Mouse (Mus musculus) CH12.LX (cell line): ENCODE results near the gene Hax1. TPM values are rescaled to one million over a fixed set of nuclear protein-coding genes. Genes with fewer than 3 reads are reported as not detected.

Experiments
- DNase-seq: peaks from one replicate; pipeline ENCODE4 v3.0.0-alpha.2; 2013; ENCODE audit errors: extremely low read depth
- H3K27ac ChIP-seq: 2 replicates; pipeline ENCODE4 v1.5.1; 2012; ENCODE audit warnings: low read depth, mild to moderate bottlenecking, control low read depth, moderate library complexity; ENCODE audit not compliant: insufficient read depth
- H3K27me3 ChIP-seq: replicated peaks from 2 replicates; pipeline ENCODE3; 2012; ENCODE audit warnings: inconsistent platforms
- H3K36me3 ChIP-seq, 2 experiments: replicated peaks in 1 of 2; 2 replicates each; pipeline versions ENCODE3 to v1.6.1; 2012; ENCODE audit warnings: inconsistent platforms in 1 of 2, low read length in 1 of 2, mild to moderate bottlenecking in 1 of 2, mixed read lengths in 1 of 2, moderate library complexity in 1 of 2; ENCODE audit not compliant: control insufficient read depth in 1 of 2, insufficient read depth in 1 of 2
- H3K4me1 ChIP-seq, 2 experiments: 2 replicates each; pipeline ENCODE4 v1.6.1; 2012; ENCODE audit warnings: inconsistent platforms in 1 of 2, moderate library complexity in 1 of 2; ENCODE audit not compliant: insufficient read depth in 2 of 2, control insufficient read depth in 1 of 2
- H3K4me2 ChIP-seq: 2 replicates; pipeline ENCODE4 v1.6.1; 2012; ENCODE audit warnings: low read depth, mild to moderate bottlenecking, control low read depth; ENCODE audit not compliant: poor library complexity, insufficient read depth, severe bottlenecking
- H3K4me3 ChIP-seq, 3 experiments: fragments of 150-350 bp in 1 of 3; sonication (generic) in 1 of 3; replicated peaks in 1 of 3; 2 replicates each; pipeline versions ENCODE3 to v1.5.1; 2011 to 2012; ENCODE audit warnings: low read depth in 2 of 3, low read length in 2 of 3, mild to moderate bottlenecking in 2 of 3, moderate library complexity in 2 of 3, control low read depth in 1 of 3, improper control_type of control experiment in 1 of 3, inconsistent platforms in 1 of 3, mixed read lengths in 1 of 3; ENCODE audit not compliant: poor library complexity in 1 of 3
- H3K79me2 ChIP-seq: replicated peaks from 2 replicates; pipeline ENCODE4 v1.6.1; 2012; ENCODE audit warnings: mild to moderate bottlenecking, moderate library complexity; ENCODE audit not compliant: control insufficient read depth, poor library complexity, insufficient read depth, severe bottlenecking; ENCODE audit errors: extremely low read depth
- H3K9ac ChIP-seq: 2 replicates; pipeline ENCODE4 v1.6.1; 2012; ENCODE audit warnings: low read depth, mild to moderate bottlenecking, control low read depth, moderate library complexity; ENCODE audit not compliant: insufficient read depth
- H3K9me3 ChIP-seq: replicated peaks from 2 replicates; pipeline ENCODE3; 2012; ENCODE audit warnings: low read length, inconsistent platforms, mixed read lengths
- BHLHE40 ChIP-seq: IDR thresholded peaks from 2 replicates; pipeline ENCODE4 v1.6.1; 2011; ENCODE audit warnings: mild to moderate bottlenecking, low read depth, low read length, improper control_type of control experiment
- ELF1 ChIP-seq: IDR thresholded peaks from 2 replicates; pipeline ENCODE4 v1.6.1; 2014; ENCODE audit warnings: low read depth, mild to moderate bottlenecking, inconsistent platforms, low read length, improper control_type of control experiment
- HCFC1 ChIP-seq: IDR thresholded peaks from 2 replicates; pipeline ENCODE4 v1.6.1; 2012; ENCODE audit warnings: low read depth, mild to moderate bottlenecking, inconsistent platforms, low read length, improper control_type of control experiment
- KAT2A ChIP-seq: IDR thresholded peaks from 2 replicates; pipeline ENCODE4 v1.6.1; 2012; ENCODE audit warnings: low read length, improper control_type of control experiment, inconsistent platforms; ENCODE audit not compliant: insufficient replicate concordance
- MAX ChIP-seq: IDR thresholded peaks from 2 replicates; pipeline ENCODE4 v1.6.1; 2011; ENCODE audit warnings: low read length, improper control_type of control experiment
- MAZ ChIP-seq: IDR thresholded peaks from 2 replicates; pipeline ENCODE4 v1.6.1; 2012; ENCODE audit warnings: low read depth, mild to moderate bottlenecking, inconsistent platforms, low read length, improper control_type of control experiment, moderate library complexity
- MEF2A ChIP-seq: IDR thresholded peaks from 2 replicates; pipeline ENCODE4 v1.6.1; 2014; ENCODE audit warnings: low read depth, mild to moderate bottlenecking, inconsistent platforms, low read length, improper control_type of control experiment, borderline replicate concordance
- NRF1 ChIP-seq: IDR thresholded peaks from 2 replicates; pipeline ENCODE4 v1.6.1; 2014; ENCODE audit warnings: low read depth, mild to moderate bottlenecking, inconsistent platforms, low read length, improper control_type of control experiment, moderate library complexity
- PAX5 ChIP-seq: IDR thresholded peaks from 2 replicates; pipeline ENCODE4 v1.6.1; 2012; ENCODE audit warnings: low read length, inconsistent platforms, mixed read lengths
- POLR2A ChIP-seq: IDR thresholded peaks from 2 replicates; pipeline ENCODE4 v1.6.1; 2011; ENCODE audit warnings: low read depth, mild to moderate bottlenecking, improper control_type of control experiment, low read length
- RCOR1 ChIP-seq: conservative IDR thresholded peaks from 2 replicates; pipeline ENCODE4 v1.6.1; 2012; ENCODE audit warnings: low read depth, mild to moderate bottlenecking, inconsistent platforms, low read length, improper control_type of control experiment
- TBP ChIP-seq: conservative IDR thresholded peaks from 2 replicates; pipeline ENCODE4 v1.6.1; 2011; ENCODE audit warnings: low read depth, low read length, improper control_type of control experiment
- UBTF ChIP-seq: IDR thresholded peaks from 2 replicates; pipeline ENCODE4 v1.6.1; 2012; ENCODE audit warnings: low read depth, mild to moderate bottlenecking, inconsistent platforms, low read length, improper control_type of control experiment, moderate library complexity
- ZC3H11A ChIP-seq: IDR thresholded peaks from 2 replicates; pipeline ENCODE4 v1.6.1; 2012; ENCODE audit warnings: low read depth, mild to moderate bottlenecking, inconsistent platforms, low read length, improper control_type of control experiment
- ZMIZ1 ChIP-seq: IDR thresholded peaks from 2 replicates; pipeline ENCODE4 v1.6.1; 2012; ENCODE audit warnings: low read depth, mild to moderate bottlenecking, inconsistent platforms, low read length, improper control_type of control experiment
- dilution Hi-C: fragments of 300-500 bp; cut with MboI; formaldehyde crosslinking; loops from 2 replicates; pipeline ENCODE4 v1.14.3; 2020; ENCODE audit warnings: low sequenced_read_pairs; ENCODE audit not compliant: extremely low pct_unique_long_range_greater_than_20kb, extremely low pct_ligation_motif_present
- in situ Hi-C: fragments of 300-500 bp; cut with MboI; formaldehyde crosslinking; loops from 3 replicates; pipeline ENCODE4 v1.14.3; 2019; ENCODE audit warnings: low sequenced_read_pairs, low pct_ligation_motif_present, low pct_unique_long_range_greater_than_20kb, mixed read lengths
- polyA plus RNA-seq: library from polyadenylated mRNA; unstranded; fragments of >175 nt; gene quantifications from 2 replicates; pipeline ENCODE4 v1.2.1, GENCODE M21; 2012; ENCODE audit warnings: low read depth; ENCODE audit not compliant: insufficient read length
- total RNA-seq, 2 experiments: library from RNA; depleted of rRNA; stranded (reverse); fragments of 300-350 nt in 1 of 2; fragments of >200 nt in 1 of 2; gene quantifications; 2 replicates each; pipeline ENCODE4 v1.2.3; 2012 to 2014

Hax1 gene
- total and polyA plus RNA-seq, 3 experiments = 302 to 353 (median 304) TPM

GRCm38 (mm10) chr3:90010291-90010690 is 11.7 kb upstream of the Hax1 start:
- H3K4me3 ChIP-seq = no peak overlapping the region
- no peaks in the 10 kb centered on the region for H3K27me3 ChIP-seq
- H3K4me2 ChIP-seq = no peak overlapping the region
- H3K4me1 ChIP-seq = no peaks in the 10 kb centered on the region
- H3K27ac ChIP-seq = no peak overlapping the region
- no peak for TF ChIP-seq NRF1
- no peak for TF ChIP-seq MEF2A
- no peak for TF ChIP-seq ZMIZ1
- TF ChIP-seq BHLHE40 = no peak
- TF ChIP-seq KAT2A = no peak
- no peak for TF ChIP-seq RCOR1
- no peak for TF ChIP-seq UBTF
- TF ChIP-seq HCFC1 = no peak
- TF ChIP-seq ZC3H11A = no peak
- TF ChIP-seq MAZ = no peak
- TF ChIP-seq PAX5 = no peak
- TF ChIP-seq ELF1 = no peak
- TF ChIP-seq TBP = no peak
- H3K36me3 ChIP-seq = peaks cover 66 to 96% of the 10 kb centered on the region in 2 experiments
- no peaks in the 10 kb centered on the region for H3K79me2 ChIP-seq
- no peak for DNase-seq
- dilution Hi-C loops (no loop called here), in situ Hi-C loops (no loop called here)
- H3K9me3 ChIP-seq = no peaks in the 10 kb centered on the region
- no peak overlapping the region for H3K9ac ChIP-seq

- Histone ChIP-seq H3K36me3 (peaks cover 51 to 89% of the 10 kb centered on the region in 2 experiments), H3K9me3 (no peaks in the 10 kb centered on the region), H3K4me2 (no peak overlapping the region), H3K4me3 (no peak overlapping the region), H3K9ac (no peak overlapping the region), H3K27ac (no peak overlapping the region), H3K79me2 (no peaks in the 10 kb centered on the region), H3K27me3 (no peaks in the 10 kb centered on the region), H3K4me1 (peaks cover 0 to 15% of the 10 kb centered on the region in 2 experiments; a peak in 2 of 4 replicates)
- DNase-seq = no peak
- dilution Hi-C loops (no loop called here), in situ Hi-C loops (no loop called here)
- no peak for TF ChIP-seq MAX
- TF ChIP-seq POLR2A = no peak
- TF ChIP-seq NRF1 = no peak
Measured at GRCm38 (mm10) chr3:90004091-90004796, 5.7 kb upstream of the Hax1 start.
